Mouse (Mus musculus): ENCODE measurements at regions not wholly inside any gene's neighbourhood (a gene's known extent, or its start where the extent isn't known, plus 50 kb on each side); places are given as distances from the start of the nearest gene placed in this dataset.

DNA sequence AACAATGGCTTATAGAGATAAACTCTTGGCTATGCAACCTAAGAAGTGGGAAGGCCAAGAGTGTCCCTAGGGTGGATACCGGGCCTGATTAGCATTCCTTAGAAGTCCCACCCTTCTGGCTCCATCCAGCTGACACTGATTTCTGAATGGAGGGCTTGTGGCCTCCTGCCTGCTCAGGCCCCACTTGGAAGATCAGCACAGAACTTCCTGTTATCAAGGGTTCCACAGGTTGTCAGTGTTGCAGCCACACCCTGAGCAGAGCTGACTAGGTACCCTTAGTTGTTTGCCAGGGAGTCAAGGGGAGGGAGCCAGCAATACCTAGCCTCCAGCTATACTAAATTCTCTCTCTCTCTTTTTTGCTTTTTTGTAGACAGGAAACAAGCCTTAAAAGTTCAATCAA lies 164.1 kb upstream of the Olig3 start:
- no peaks in the 10 kb centered on the region; the same call in 1 of the 2 replicates for H3K4me1 ChIP-seq (ENCODE audit: control insufficient read depth, insufficient read depth, insufficient read length)
- H3K4me3 ChIP-seq (ENCODE audit: extremely low read depth, insufficient read depth, insufficient read length) = no peak overlapping the region
- no peak for TF ChIP-seq CTCF (IDR thresholded peaks at IDR 0.05; ENCODE audit: extremely low read depth, insufficient read depth, insufficient read length, insufficient replicate concordance)
- no peak for TF ChIP-seq POLR2A (IDR thresholded peaks at IDR 0.05; ENCODE audit: low read depth, low read length)
- no peaks in the 10 kb centered on the region for H3K27me3 ChIP-seq (ENCODE audit: control insufficient read depth, insufficient read depth, low read length)
- 81% methylated on average over 1 of the region's 1 CpGs for WGBS
- DNase-seq (ENCODE audit: low read depth in 1 of 2, low spot score in 2 of 2) = no peak
- no peaks in the 10 kb centered on the region for H3K36me3 ChIP-seq (ENCODE audit: control insufficient read depth, insufficient read depth, low read length)
- H3K27ac ChIP-seq (ENCODE audit: insufficient read depth, low read length) = no peak overlapping the region

GRCm38 (mm10) chr10:19188082-19188742 lies 168.1 kb upstream of the Olig3 start:
- Histone ChIP-seq H3K4me1 (ENCODE audit: control insufficient read depth, insufficient read depth, insufficient read length) (no peaks in the 10 kb centered on the region; the same call in 1 of the 2 replicates), H3K27ac (ENCODE audit: insufficient read depth, low read length) (peak overlapping the region; percentile 99), H3K36me3 (ENCODE audit: control insufficient read depth, insufficient read depth, low read length) (no peaks in the 10 kb centered on the region), H3K4me3 (ENCODE audit: extremely low read depth, insufficient read depth, insufficient read length) (peak overlapping the region; percentile 70), H3K27me3 (ENCODE audit: control insufficient read depth, insufficient read depth, low read length) (no peaks in the 10 kb centered on the region)
- peak; percentile 36 to 50 for DNase-seq (ENCODE audit: low read depth in 1 of 2, low spot score in 2 of 2)
- WGBS = 43% methylated on average over 13 of the region's 13 CpGs
- TF ChIP-seq CTCF (IDR thresholded peaks at IDR 0.05; ENCODE audit: extremely low read depth, insufficient read depth, insufficient read length, insufficient replicate concordance) (no peak), POLR2A (IDR thresholded peaks at IDR 0.05; ENCODE audit: low read depth, low read length) (peak; percentile 41)

DNA sequence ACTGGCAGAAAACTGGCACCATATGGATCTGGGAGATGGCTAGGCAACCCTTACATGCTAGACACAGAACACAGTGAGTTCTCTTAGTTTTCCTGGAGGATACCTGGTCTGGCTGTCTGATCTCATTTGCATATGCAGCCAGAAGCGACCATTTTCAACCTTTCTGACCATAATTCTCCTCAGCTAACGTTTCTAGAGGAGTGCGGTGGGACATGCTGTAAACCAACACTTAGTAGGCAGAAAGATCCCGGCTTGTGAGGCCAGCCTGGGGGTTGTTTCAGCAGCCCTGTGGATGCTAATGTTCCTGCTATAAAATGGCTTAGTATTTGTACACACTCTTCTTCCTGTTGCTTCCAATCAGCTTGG lies 168.6 kb upstream of the Olig3 start:
- 42% methylated on average over 4 of the region's 4 CpGs for WGBS
- Histone ChIP-seq H3K4me3 (ENCODE audit: extremely low read depth, insufficient read depth, insufficient read length) (peak overlapping the region; percentile 70), H3K4me1 (ENCODE audit: control insufficient read depth, insufficient read depth, insufficient read length) (no peaks in the 10 kb centered on the region; the same call in 1 of the 2 replicates), H3K27ac (ENCODE audit: insufficient read depth, low read length) (peak overlapping the region; percentile 99), H3K36me3 (ENCODE audit: control insufficient read depth, insufficient read depth, low read length) (no peaks in the 10 kb centered on the region), H3K27me3 (ENCODE audit: control insufficient read depth, insufficient read depth, low read length) (no peaks in the 10 kb centered on the region)
- TF ChIP-seq POLR2A (IDR thresholded peaks at IDR 0.05; ENCODE audit: low read depth, low read length) = no peak
- no peak for TF ChIP-seq CTCF (IDR thresholded peaks at IDR 0.05; ENCODE audit: extremely low read depth, insufficient read depth, insufficient read length, insufficient replicate concordance)
- DNase-seq (ENCODE audit: low read depth in 1 of 2, low spot score in 2 of 2) = no peak

- peak overlapping the region; percentile 99 for H3K27ac ChIP-seq (ENCODE audit: insufficient read depth, low read length)
- WGBS = 67% methylated on average over 2 of the region's 2 CpGs
- no peak for DNase-seq (ENCODE audit: low read depth in 1 of 2, low spot score in 2 of 2)
- H3K27me3 ChIP-seq (ENCODE audit: control insufficient read depth, insufficient read depth, low read length) = no peaks in the 10 kb centered on the region
- no peak for TF ChIP-seq CTCF (IDR thresholded peaks at IDR 0.05; ENCODE audit: extremely low read depth, insufficient read depth, insufficient read length, insufficient replicate concordance)
- no peak for TF ChIP-seq POLR2A (IDR thresholded peaks at IDR 0.05; ENCODE audit: low read depth, low read length)
- H3K4me1 ChIP-seq (ENCODE audit: control insufficient read depth, insufficient read depth, insufficient read length) = no peaks in the 10 kb centered on the region; the same call in 1 of the 2 replicates
- H3K4me3 ChIP-seq (ENCODE audit: extremely low read depth, insufficient read depth, insufficient read length) = 0 out of 2 replicates have a peak overlapping the region, but pooled peaks have one; percentile 10
- no peaks in the 10 kb centered on the region for H3K36me3 ChIP-seq (ENCODE audit: control insufficient read depth, insufficient read depth, low read length)
Measured at GRCm38 (mm10) chr10:19187084-19187615, 169.2 kb upstream of the Olig3 start.

DNA sequence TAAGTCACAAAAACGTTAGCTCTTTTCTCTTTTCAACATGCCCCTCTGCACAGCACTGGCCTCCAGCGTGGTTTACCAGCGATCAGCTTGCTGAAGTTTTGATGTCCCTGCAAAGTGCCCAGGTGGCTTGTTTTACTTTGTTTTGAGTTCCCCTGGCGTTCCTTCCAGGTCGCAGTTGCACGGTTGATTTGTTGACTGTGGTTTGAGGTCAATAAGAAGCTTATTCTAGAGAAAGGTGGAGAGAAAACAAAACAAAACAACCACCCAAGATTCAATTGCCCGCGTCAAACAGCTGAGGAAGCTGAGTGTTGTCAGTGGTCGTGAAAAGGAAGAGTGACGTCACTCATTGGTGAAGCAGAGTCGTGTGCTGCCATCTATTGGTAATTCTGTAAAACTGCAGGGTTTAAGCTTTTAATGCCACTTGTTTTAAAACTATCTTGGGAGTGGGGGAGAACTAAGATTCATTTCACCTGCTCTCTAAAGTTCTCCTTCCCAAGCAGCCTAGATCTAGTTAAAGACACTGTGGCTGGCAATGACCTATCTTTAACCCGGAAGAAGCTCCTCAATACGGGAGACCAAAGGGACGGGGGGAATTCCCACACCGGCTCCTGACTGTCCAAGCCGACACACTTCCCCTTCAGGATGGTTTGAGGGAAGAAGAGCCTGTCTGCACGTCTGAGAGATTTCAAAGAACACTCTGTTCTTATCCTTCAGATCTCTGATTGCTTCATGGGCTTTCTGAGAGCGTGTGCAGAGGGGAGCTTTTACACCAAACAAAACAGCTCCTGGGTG lies 170.3 kb upstream of the Olig3 start:
- Histone ChIP-seq H3K4me1 (ENCODE audit: control insufficient read depth, insufficient read depth, insufficient read length) (no peaks in the 10 kb centered on the region; the same call in 1 of the 2 replicates), H3K4me3 (ENCODE audit: extremely low read depth, insufficient read depth, insufficient read length) (peak overlapping the region; percentile 54), H3K27me3 (ENCODE audit: control insufficient read depth, insufficient read depth, low read length) (no peaks in the 10 kb centered on the region), H3K36me3 (ENCODE audit: control insufficient read depth, insufficient read depth, low read length) (no peaks in the 10 kb centered on the region), H3K27ac (ENCODE audit: insufficient read depth, low read length) (peak overlapping the region; percentile 81)
- peak; percentile 21 to 81 for DNase-seq (ENCODE audit: low read depth in 1 of 2, low spot score in 2 of 2)
- WGBS = 5% methylated on average over 18 of the region's 18 CpGs
- TF ChIP-seq POLR2A (IDR thresholded peaks at IDR 0.05; ENCODE audit: low read depth, low read length) = no peak; the same call in 1 of the 2 replicates
- TF ChIP-seq CTCF (IDR thresholded peaks at IDR 0.05; ENCODE audit: extremely low read depth, insufficient read depth, insufficient read length, insufficient replicate concordance) = peak; percentile 43; the same call in 1 of the 2 replicates

DNA sequence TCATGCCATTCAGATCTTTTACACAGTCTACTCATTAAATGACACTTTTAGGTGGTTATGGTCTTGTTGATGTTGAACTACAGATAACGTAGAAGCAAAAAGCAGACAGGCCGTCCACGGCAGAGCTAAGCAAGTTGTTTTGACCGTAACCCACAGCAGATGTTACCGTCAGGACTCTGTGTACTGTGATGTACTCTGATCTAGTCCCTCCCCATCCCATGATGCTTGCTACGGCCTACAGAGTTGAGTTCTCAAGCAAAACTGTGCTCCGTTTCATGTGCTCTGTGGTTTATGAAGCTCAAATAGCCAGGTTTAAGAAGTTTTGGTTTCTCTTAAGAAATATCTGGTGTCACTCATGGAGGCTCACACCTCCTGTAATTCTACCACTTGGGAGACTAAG lies 169.4 kb upstream of the Tnfaip3 start:
- no peak; the same call in 1 of the 2 replicates for TF ChIP-seq POLR2A (IDR thresholded peaks at IDR 0.05; ENCODE audit: low read depth, low read length)
- TF ChIP-seq CTCF (IDR thresholded peaks at IDR 0.05; ENCODE audit: extremely low read depth, insufficient read depth, insufficient read length, insufficient replicate concordance) = no peak

More for the DNA sequence above, 169.4 kb upstream of the Tnfaip3 start:
- no peaks in the 10 kb centered on the region for H3K36me3 ChIP-seq (ENCODE audit: control insufficient read depth, insufficient read depth, low read length)
- H3K27ac ChIP-seq (ENCODE audit: insufficient read depth, low read length) = peak overlapping the region; percentile 57; the same call in 1 of the 2 replicates
- no peaks in the 10 kb centered on the region for H3K27me3 ChIP-seq (ENCODE audit: control insufficient read depth, insufficient read depth, low read length)
- 60% methylated on average over 7 of the region's 7 CpGs for WGBS
- no peaks in the 10 kb centered on the region; the same call in 1 of the 2 replicates for H3K4me1 ChIP-seq (ENCODE audit: control insufficient read depth, insufficient read depth, insufficient read length)
- no peak overlapping the region for H3K4me3 ChIP-seq (ENCODE audit: extremely low read depth, insufficient read depth, insufficient read length)
- peak in 1 of 2 experiments; percentile 70 for DNase-seq (ENCODE audit: low read depth in 1 of 2, low spot score in 2 of 2)

Data from spleen, adult 2 months (tissue).